Mouse (Mus musculus): ENCODE measurements around the gene Rnf123. TPM values are rescaled to one million over a fixed set of nuclear protein-coding genes. Genes with fewer than 3 reads are reported as not detected.
A peak's percentile ranks its signal among the peaks of the same experiment; 100 is the strongest.

Gene Rnf123
- polyA plus RNA-seq (2015; fragmentation: Nextera tagmentation; extraction: Ambion mirVana): 100 and 123 TPM in 2 replicates

DNA sequence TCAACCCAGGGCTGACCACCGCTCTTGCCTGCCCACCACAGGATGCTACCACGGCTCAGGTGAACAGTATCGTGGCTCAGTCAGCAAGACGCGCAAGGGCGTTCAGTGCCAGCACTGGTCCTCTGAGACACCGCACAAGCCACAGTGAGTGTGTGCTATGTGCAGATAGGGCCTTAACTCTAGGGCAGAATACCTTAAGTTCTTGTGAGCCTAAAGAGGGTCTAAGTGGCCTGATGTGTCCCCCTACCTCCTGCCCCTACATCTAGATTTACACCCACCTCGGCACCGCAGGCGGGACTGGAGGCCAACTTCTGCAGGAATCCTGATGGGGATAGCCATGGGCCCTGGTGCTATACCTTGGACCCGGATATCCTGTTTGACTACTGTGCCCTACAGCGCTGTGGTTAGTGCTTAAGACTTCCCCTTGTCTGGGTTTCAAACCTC is at the start of gene Rnf123:
TSS of gene Rnf123 (minus strand) at position 359 of the 444 bp plus-strand sequence.
- Histone ChIP-seq H3K36me3 (replicated peaks) (peaks cover 66% of the 10 kb centered on the region), H3K4me2 (peak within 1 kb of the TSS; percentile 85), H3K4me1 (replicated peaks) (peaks cover 91% of the 10 kb centered on the region), H3K9ac (peak within 1 kb of the TSS; percentile 89), H3K4me3 (replicated peaks) (peak within 1 kb of the TSS; percentile 44), H3K27me3 (peaks cover 3% of the 10 kb centered on the region; the same call in 1 of the 2 replicates), H3K9me3 (replicated peaks) (no peaks in the 10 kb centered on the region), H3K27ac (replicated peaks) (peak within 1 kb of the TSS; percentile 99)
- 13% methylated on average over 12 of the region's 12 CpGs for WGBS (ENCODE audit: insufficient replicate concordance)
- ATAC-seq (ENCODE audit: insufficient read depth): peak; percentile 10

DNA sequence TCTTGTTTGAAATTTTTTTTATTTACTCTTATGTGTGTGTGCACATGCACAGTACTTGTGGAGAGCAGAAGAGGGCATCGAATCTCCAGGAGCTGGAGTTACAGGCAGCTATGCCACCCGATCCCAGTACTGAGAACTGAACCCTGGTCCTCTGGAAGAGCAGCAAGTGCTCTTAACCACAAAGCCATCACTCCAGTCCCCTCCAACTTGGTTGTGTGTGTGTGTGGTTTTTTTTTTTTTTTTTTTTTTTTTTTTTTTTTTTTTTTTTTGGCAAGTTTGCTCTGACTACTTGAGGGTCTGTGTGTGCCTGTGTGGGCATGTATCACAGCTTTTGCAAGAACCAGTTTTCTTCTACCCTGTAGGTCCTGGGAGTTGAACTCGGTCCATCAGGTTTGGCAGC is 49.2 kb upstream of the Rnf123 start:
- H3K4me1 ChIP-seq (replicated peaks): no peaks in the 10 kb centered on the region
- no peak for ATAC-seq (ENCODE audit: insufficient read depth)
- H3K9ac ChIP-seq: no peak overlapping the region
- H3K4me3 ChIP-seq (replicated peaks): no peak overlapping the region
- H3K4me2 ChIP-seq: no peak overlapping the region
- H3K27ac ChIP-seq (replicated peaks): no peak overlapping the region
- no peaks in the 10 kb centered on the region for H3K36me3 ChIP-seq (replicated peaks)
- 68% methylated on average over 3 of the region's 3 CpGs for WGBS (ENCODE audit: insufficient replicate concordance)
- H3K9me3 ChIP-seq (replicated peaks): no peaks in the 10 kb centered on the region
- H3K27me3 ChIP-seq: peaks cover 35% of the 10 kb centered on the region; the same call in 1 of the 2 replicates

DNA sequence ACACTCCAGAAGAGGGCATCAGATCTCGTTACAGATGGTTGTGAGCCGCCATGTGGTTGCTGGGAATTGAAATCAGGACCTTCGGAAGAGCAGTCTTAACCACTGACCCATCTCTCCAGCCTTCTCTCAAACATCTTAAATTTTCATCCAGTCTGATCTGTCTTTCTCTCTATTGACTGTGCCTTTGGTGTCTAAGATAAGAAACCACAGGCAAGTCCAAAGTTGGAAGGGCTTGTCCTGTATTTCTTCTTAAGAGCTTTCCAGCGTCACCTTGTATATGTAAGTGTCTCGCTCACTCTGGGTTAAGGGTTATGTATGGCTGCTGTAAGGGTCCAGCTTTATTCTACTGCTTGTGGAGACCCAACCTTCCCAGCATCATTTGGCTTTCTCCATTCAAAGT is 48.4 kb upstream of the Rnf123 start:
- no peaks in the 10 kb centered on the region for H3K9me3 ChIP-seq (replicated peaks)
- H3K9ac ChIP-seq: no peak overlapping the region
- no peak for ATAC-seq (ENCODE audit: insufficient read depth)
- H3K27me3 ChIP-seq: peaks cover 29% of the 10 kb centered on the region; the same call in 1 of the 2 replicates
- no peak overlapping the region for H3K4me2 ChIP-seq
- WGBS (ENCODE audit: insufficient replicate concordance): 26% methylated on average over 5 of the region's 5 CpGs
- H3K36me3 ChIP-seq (replicated peaks): no peaks in the 10 kb centered on the region
- no peaks in the 10 kb centered on the region for H3K4me1 ChIP-seq (replicated peaks)
- H3K4me3 ChIP-seq (replicated peaks): no peak overlapping the region
- no peak overlapping the region for H3K27ac ChIP-seq (replicated peaks)

DNA sequence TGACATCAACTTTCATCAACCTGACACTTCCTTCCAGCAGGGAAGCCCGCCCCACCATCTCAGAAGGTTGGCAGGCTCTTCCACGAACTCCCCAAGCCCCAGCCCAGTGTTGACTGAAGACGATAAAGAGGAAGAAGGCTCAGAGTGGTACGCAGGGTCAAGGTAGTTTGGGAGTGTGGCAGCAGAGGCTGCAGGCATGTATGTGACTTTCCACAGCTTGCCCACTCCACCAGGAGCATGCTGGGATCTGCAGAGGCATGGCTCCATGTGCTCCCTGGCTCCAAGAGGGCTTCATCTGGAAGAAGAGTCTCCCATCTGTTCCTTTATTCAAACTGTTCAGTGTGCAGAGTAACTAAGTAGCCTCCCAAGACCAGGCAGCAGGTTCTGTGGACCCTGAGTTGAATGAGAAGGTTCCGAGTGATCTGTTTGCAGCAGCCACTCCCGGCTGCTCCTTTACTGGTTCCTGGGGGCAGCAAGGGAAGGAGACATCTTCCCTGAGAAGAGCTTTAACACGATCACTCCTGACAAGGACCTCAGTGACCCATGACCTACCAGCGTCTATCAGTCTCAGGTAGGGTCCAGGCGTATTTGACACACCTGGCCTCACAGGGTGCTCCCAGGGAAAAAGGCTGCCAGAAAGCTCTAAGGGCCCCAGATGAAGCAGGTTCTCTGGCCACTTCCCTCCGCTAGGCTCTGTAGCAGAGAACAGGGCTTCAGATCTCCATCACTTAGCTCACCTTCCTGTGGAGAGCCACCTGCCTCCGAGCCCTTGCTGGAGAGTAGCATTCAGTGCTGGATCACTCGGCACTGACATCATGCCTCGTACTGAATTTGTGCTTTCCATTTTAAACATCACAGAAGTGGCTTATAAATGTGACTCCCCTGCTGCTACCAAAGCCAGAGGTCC is 46.1 kb upstream of the Rnf123 start:
- no peak overlapping the region for H3K27ac ChIP-seq (replicated peaks)
- no peak overlapping the region for H3K9ac ChIP-seq
- H3K4me2 ChIP-seq: no peak overlapping the region
- peaks cover 30% of the 10 kb centered on the region; the same call in 1 of the 2 replicates for H3K27me3 ChIP-seq
- WGBS (ENCODE audit: insufficient replicate concordance): 52% methylated on average over 13 of the region's 13 CpGs
- no peaks in the 10 kb centered on the region for H3K36me3 ChIP-seq (replicated peaks)
- no peak for ATAC-seq (ENCODE audit: insufficient read depth)
- no peak overlapping the region for H3K4me3 ChIP-seq (replicated peaks)
- H3K9me3 ChIP-seq (replicated peaks): no peaks in the 10 kb centered on the region
- H3K4me1 ChIP-seq (replicated peaks): no peaks in the 10 kb centered on the region

DNA sequence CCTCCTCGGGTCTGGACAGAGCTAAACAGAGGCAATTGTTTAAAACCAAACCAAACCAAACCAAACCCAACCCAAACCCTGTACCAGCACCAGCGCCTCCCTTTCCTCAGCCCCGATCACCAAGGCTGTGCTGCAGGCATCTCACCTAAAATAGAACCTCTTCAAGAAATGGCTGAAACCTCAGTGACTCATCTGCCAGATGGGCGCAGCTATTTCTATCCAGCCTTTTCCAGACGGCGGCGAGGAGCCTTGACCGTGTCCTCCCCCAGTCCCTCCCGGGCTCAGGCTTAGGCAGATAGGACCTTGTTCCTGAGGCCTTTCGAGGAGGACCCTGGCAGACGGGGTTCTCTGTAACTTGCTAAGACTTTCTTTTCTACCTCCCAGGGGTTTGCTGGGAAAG is 45.1 kb upstream of the Rnf123 start:
- no peaks in the 10 kb centered on the region for H3K36me3 ChIP-seq (replicated peaks)
- H3K27ac ChIP-seq (replicated peaks): no peak overlapping the region
- ATAC-seq (ENCODE audit: insufficient read depth): no peak
- H3K9me3 ChIP-seq (replicated peaks): no peaks in the 10 kb centered on the region
- H3K27me3 ChIP-seq: peaks cover 30% of the 10 kb centered on the region; the same call in 1 of the 2 replicates
- no peaks in the 10 kb centered on the region for H3K4me1 ChIP-seq (replicated peaks)
- no peak overlapping the region for H3K4me3 ChIP-seq (replicated peaks)
- no peak overlapping the region for H3K9ac ChIP-seq
- no peak overlapping the region for H3K4me2 ChIP-seq
- WGBS (ENCODE audit: insufficient replicate concordance): 69% methylated on average over 11 of the region's 11 CpGs

DNA sequence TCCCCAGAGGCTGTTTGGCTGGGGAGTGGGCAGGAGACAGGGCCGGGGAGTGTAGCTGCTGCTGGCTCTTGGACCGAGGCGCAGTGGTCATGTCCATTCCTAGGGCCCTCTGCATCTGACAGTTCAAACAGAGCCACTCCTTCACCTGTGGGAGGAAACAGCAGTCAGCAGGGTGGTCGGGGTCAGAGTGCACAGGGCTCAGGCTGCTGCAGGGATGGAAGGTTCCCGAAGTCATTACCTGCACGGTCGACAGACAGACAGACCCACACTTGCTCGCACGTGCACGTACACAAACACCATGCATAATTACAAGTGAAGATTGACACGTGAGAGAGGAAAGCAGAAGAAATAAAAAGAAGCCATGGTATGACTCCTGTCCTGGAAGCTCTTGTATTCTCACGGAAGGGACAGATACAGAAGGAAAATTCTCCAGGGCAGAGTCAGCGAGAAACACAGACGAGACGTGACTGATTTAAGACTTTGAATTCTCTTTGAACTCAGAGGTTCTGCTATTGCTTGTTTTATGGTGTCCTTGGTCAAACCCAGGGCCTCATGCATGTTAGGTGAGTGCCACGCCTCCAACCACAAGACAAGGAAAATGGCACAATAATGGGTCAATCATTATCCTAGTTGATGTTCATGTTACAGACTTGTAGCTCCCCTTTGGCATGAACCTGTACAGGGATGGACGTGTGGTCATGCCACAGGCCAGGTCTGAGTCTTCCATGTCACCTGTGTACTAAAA is 43.5 kb upstream of the Rnf123 start:
- Histone ChIP-seq H3K4me2 (no peak overlapping the region), H3K4me1 (replicated peaks) (no peaks in the 10 kb centered on the region), H3K27ac (replicated peaks) (no peak overlapping the region)

DNA sequence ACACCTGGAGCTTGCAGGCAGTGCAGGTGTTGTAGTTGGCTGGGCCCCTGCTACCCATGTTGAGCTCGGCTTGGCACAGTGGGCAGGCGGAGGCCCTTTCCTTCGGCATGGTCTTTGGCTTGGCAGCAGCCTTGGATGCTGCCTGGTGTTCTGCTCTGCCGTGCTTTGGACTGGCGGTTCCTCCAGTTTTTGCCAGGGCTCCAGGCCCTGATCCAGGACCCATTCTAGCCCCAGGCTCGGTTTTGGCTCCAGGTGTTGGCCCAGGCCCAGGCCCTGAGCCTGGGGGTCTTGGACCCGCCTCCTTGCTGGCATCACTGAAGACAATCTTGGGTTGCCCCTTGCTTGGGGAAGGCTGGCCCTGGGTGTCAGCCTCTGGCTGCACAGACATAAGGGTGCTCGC is 42.6 kb upstream of the Rnf123 start:
- no peaks in the 10 kb centered on the region for H3K36me3 ChIP-seq (replicated peaks)
- H3K27ac ChIP-seq (replicated peaks): no peak overlapping the region
- H3K9ac ChIP-seq: no peak overlapping the region
- 0 out of 2 replicates have a peak, but pooled peaks cover 2% of the 10 kb centered on the region for H3K4me1 ChIP-seq (replicated peaks)
- H3K9me3 ChIP-seq (replicated peaks): no peaks in the 10 kb centered on the region
- no peak overlapping the region for H3K4me3 ChIP-seq (replicated peaks)
- ATAC-seq (ENCODE audit: insufficient read depth): no peak
- WGBS (ENCODE audit: insufficient replicate concordance): 63% methylated on average over 8 of the region's 8 CpGs
- H3K27me3 ChIP-seq: peaks cover 30% of the 10 kb centered on the region; the same call in 1 of the 2 replicates
- H3K4me2 ChIP-seq: no peak overlapping the region

More for the DNA sequence above, 43.5 kb upstream of the Rnf123 start:
- WGBS (ENCODE audit: insufficient replicate concordance): 68% methylated on average over 17 of the region's 17 CpGs
- ATAC-seq (ENCODE audit: insufficient read depth): no peak
- Histone ChIP-seq H3K9ac (no peak overlapping the region), H3K27me3 (peaks cover 30% of the 10 kb centered on the region; the same call in 1 of the 2 replicates), H3K9me3 (replicated peaks) (no peaks in the 10 kb centered on the region), H3K36me3 (replicated peaks) (no peaks in the 10 kb centered on the region), H3K4me3 (replicated peaks) (no peak overlapping the region)

DNA sequence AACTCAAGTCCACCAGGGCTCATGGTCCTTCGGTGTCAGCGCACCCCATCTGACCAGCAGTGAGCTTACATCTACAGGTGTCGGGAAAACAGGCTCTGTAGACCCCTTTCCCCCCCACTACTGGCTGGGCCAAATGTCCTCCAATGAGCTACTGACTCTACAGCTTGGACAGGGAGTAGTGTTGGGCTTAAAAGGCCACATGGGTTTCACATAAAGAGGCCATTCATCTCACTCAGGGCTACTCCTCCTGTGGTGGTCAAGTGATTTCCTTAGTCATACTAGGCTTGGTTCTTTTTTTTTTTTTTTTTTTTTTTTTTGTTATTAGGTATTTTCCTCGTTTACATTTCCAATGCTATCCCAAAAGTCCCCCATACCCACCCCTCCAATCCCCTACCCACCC is 40.8 kb upstream of the Rnf123 start:
- WGBS (ENCODE audit: insufficient replicate concordance): 63% methylated on average over 4 of the region's 4 CpGs
- Histone ChIP-seq H3K27me3 (peaks cover 14% of the 10 kb centered on the region; the same call in 1 of the 2 replicates), H3K9ac (no peak overlapping the region), H3K9me3 (replicated peaks) (no peaks in the 10 kb centered on the region), H3K27ac (replicated peaks) (no peak overlapping the region), H3K4me2 (no peak overlapping the region), H3K36me3 (replicated peaks) (no peaks in the 10 kb centered on the region), H3K4me3 (replicated peaks) (no peak overlapping the region), H3K4me1 (replicated peaks) (peaks cover 18% of the 10 kb centered on the region)
- no peak for ATAC-seq (ENCODE audit: insufficient read depth)

DNA sequence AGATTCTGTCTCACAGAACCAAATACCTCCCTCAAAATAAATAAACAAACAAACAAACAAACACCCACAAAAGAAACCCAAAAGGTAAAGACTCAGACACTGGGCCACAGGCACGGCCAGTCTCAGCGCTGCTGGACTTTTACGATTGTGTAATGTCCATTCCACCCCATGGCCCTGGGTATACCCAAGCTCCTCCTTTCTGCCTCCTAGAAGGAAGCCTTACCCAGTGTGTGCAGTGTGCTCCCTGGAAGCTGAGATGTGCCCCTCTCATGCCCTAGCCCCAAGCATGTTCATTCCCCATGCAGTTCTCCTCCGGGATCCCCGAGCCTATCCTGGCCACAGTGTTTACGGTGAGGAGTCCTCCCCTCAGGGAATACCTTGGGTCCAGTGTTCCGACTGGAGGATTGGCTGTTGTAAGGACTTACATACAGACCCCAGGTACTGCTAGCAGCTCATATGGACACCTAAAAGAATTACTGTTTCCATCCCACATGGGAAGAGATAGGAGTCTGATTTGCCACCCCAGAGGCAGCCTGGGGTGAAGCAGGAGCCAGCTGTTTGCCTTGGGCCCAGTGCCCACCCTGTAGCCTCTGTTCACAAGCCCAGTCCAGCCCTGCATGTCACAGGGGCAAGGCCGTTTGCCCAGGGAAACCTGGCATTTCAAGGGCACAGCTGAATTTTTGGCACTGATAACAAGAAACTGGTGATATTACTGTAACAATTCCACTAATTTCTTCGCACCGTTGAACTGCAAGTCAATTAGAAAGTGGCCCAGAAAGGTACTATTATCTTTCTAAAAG is 38.2 kb upstream of the Rnf123 start:
- H3K4me2 ChIP-seq: no peak overlapping the region
- no peaks in the 10 kb centered on the region for H3K9me3 ChIP-seq (replicated peaks)
- H3K36me3 ChIP-seq (replicated peaks): no peaks in the 10 kb centered on the region
- no peak overlapping the region for H3K4me3 ChIP-seq (replicated peaks)
- H3K9ac ChIP-seq: no peak overlapping the region
- H3K27ac ChIP-seq (replicated peaks): no peak overlapping the region
- H3K4me1 ChIP-seq (replicated peaks): peaks cover 18% of the 10 kb centered on the region
- H3K27me3 ChIP-seq: 0 out of 2 replicates have a peak, but pooled peaks cover 5% of the 10 kb centered on the region
- WGBS (ENCODE audit: insufficient replicate concordance): 76% methylated on average over 10 of the region's 10 CpGs
- no peak for ATAC-seq (ENCODE audit: insufficient read depth)

DNA sequence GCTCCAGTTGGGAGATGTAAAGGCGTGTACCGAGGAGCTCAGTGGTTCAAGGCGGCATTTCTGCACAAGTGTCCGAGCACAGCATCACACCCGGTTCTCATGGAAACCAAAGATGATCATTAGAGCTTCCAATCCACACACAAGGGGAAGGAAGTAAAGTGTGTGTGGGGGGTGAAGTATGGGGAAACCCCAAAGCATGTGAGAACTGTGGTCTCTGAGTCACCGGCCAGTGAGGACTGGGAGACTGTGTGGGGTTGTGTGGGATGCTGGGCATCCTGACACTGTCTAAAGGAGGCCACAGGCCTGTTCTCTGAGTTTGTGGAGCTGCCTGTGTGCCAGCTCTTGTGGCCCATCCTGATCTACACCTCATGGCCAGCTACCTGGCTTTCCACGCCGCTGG is 37.5 kb upstream of the Rnf123 start:
- no peaks in the 10 kb centered on the region for H3K9me3 ChIP-seq (replicated peaks)
- peaks cover 2% of the 10 kb centered on the region; the same call in 1 of the 2 replicates for H3K27me3 ChIP-seq
- no peak overlapping the region for H3K9ac ChIP-seq
- no peak overlapping the region for H3K4me3 ChIP-seq (replicated peaks)
- WGBS (ENCODE audit: insufficient replicate concordance): 63% methylated on average over 8 of the region's 8 CpGs
- no peak for ATAC-seq (ENCODE audit: insufficient read depth)
- no peaks in the 10 kb centered on the region for H3K36me3 ChIP-seq (replicated peaks)
- no peak overlapping the region for H3K4me2 ChIP-seq
- H3K4me1 ChIP-seq (replicated peaks): peaks cover 18% of the 10 kb centered on the region
- no peak overlapping the region for H3K27ac ChIP-seq (replicated peaks)
